Mouse (Mus musculus): ENCODE measurements at regions not wholly inside any gene's neighbourhood (a gene's known extent, or its start where the extent isn't known, plus 50 kb on each side); places are given as distances from the start of the nearest gene placed in this dataset.

DNA sequence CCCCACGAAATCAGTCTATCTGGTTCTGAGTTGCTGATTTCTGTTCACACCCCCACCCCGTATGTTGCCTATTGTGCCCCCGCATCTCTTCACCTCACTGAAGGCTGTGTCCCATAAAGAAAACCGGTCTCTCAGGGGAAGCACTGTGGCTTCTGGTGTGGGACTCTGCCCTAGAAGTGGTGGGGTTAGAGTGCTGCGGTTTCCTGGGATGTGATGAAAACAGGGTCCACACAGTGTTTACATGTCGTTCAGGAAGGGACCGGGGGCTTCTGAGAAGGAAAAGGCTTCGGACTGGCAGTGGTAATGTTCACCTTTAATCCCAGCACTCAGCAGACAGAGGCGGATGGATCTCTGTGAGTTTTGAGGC, 188.4 kb upstream of the Hnrnpa3 start:
- no peak for TF ChIP-seq POLR2A (IDR thresholded peaks at IDR 0.05; ENCODE audit: borderline replicate concordance, extremely low read depth, low read depth, low read length)
- TF ChIP-seq CTCF (IDR thresholded peaks at IDR 0.05; ENCODE audit: insufficient read depth, low read length) = no peak
